Mouse (Mus musculus): ENCODE results near the gene Hdac8. TPM values are rescaled to one million over a fixed set of nuclear protein-coding genes. Genes with fewer than 3 reads are reported as not detected.

Gene Hdac8
- polyA plus RNA-seq, 1 experiment: 1.5 TPM

DNA sequence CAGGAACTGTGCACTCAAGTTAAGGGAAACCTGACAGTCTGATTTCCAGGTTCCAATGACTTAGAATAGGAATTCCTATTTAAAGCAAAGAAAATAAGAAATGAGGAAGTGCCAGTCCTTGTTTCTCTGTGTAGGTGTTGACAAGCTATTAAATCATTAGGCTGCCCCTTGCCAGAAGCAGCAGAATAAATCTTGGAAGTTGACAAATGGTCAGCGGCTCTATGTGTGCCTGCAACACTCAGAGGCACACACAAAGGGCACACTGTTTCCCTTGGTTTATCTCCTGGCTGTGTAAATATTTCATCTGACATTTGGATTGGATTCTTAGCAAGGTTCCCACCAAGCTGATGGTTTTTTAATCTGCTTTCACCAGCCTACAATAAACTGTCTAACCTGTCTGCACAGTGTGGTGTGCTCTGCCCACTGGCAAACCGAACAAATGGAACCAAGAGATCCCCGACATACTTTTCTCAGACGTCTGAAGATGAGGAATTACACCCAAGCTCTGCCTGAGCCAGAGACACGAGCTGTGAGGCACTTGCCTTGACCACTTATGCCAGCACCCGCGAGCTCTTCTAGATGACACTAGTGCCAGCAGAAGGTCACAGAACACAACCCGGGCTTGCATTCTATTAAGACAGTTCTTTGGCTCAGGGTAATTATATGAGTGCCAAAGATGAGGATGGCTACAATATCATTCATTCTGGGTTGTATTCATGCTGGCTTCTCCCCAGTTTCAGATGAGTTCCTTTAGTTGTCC is 165.6 kb downstream of the Hdac8 start:
- Histone ChIP-seq H3K27ac (ENCODE audit: insufficient read depth, low read depth, low read length) (no peak overlapping the region), H3K36me3 (ENCODE audit: control insufficient read depth, insufficient read depth, low read length) (no peaks in the 10 kb centered on the region), H3K27me3 (ENCODE audit: control insufficient read depth, insufficient read depth, low read length) (no peaks in the 10 kb centered on the region), H3K4me1 (ENCODE audit: control insufficient read depth, insufficient read depth, insufficient read length, low read length) (no peaks in the 10 kb centered on the region), H3K4me3 (ENCODE audit: low read depth, low read length) (no peak overlapping the region)
- WGBS: 43% methylated on average over 8 of the region's 8 CpGs
- no peak for TF ChIP-seq CTCF (IDR thresholded peaks at IDR 0.05; ENCODE audit: extremely low read depth, insufficient read length, insufficient replicate concordance, low read depth, low read length)
- no peak for TF ChIP-seq POLR2A (IDR thresholded peaks at IDR 0.05; ENCODE audit: low read depth, low read length)

DNA sequence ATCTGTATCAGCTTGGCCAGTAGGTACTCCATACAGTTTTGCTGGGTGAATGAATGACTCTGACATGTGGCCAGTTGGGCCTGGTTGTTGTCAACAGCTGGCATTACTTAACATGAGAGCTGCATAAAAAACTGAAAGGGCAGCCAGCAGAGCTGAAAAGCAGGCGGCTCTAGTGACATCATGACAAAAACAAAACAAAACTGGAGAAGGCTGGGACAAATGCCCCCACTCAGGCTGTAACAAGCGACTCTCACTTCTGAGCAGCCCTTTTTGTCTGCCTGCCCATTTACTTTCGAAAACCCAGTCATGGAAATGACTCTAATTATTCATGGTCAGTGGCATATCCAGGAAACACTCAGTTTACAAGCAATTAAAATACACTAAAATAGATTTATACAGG is 185.5 kb downstream of the Hdac8 start:
- no peaks in the 10 kb centered on the region for H3K4me1 ChIP-seq (ENCODE audit: control insufficient read depth, insufficient read depth, insufficient read length, low read length)
- no peak overlapping the region for H3K4me3 ChIP-seq (ENCODE audit: low read depth, low read length)
- H3K36me3 ChIP-seq (ENCODE audit: control insufficient read depth, insufficient read depth, low read length): no peaks in the 10 kb centered on the region
- TF ChIP-seq CTCF (IDR thresholded peaks at IDR 0.05; ENCODE audit: extremely low read depth, insufficient read length, insufficient replicate concordance, low read depth, low read length) (no peak), POLR2A (IDR thresholded peaks at IDR 0.05; ENCODE audit: low read depth, low read length) (no peak)
- H3K27me3 ChIP-seq (ENCODE audit: control insufficient read depth, insufficient read depth, low read length): no peaks in the 10 kb centered on the region
- H3K27ac ChIP-seq (ENCODE audit: insufficient read depth, low read depth, low read length): no peak overlapping the region
- WGBS: 79% methylated on average over 3 of the region's 3 CpGs

DNA sequence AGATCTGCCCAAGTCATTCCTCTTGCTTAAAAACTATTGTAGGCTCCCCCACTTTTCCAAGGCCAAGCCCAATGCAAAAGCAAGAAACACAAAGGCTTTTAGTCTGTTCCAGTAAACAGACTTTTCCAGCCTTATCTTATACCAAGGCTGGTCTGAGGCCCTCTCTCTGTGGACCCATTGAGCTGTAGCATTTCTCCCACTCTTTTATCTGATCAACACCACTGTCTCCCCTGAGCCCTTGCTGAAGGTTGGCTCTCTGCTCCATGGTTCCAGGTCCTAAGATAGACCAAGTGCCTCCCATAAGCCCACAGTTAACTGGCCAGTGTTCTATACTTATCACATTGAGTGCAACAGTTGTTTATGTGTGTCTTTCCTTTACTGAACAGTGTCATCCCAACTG is 185.9 kb downstream of the Hdac8 start:
- Histone ChIP-seq H3K4me1 (ENCODE audit: control insufficient read depth, insufficient read depth, insufficient read length, low read length) (no peaks in the 10 kb centered on the region), H3K27ac (ENCODE audit: insufficient read depth, low read depth, low read length) (no peak overlapping the region), H3K36me3 (ENCODE audit: control insufficient read depth, insufficient read depth, low read length) (no peaks in the 10 kb centered on the region), H3K4me3 (ENCODE audit: low read depth, low read length) (no peak overlapping the region), H3K27me3 (ENCODE audit: control insufficient read depth, insufficient read depth, low read length) (no peaks in the 10 kb centered on the region)
- TF ChIP-seq POLR2A (IDR thresholded peaks at IDR 0.05; ENCODE audit: low read depth, low read length) (no peak), CTCF (IDR thresholded peaks at IDR 0.05; ENCODE audit: extremely low read depth, insufficient read length, insufficient replicate concordance, low read depth, low read length) (no peak)

DNA sequence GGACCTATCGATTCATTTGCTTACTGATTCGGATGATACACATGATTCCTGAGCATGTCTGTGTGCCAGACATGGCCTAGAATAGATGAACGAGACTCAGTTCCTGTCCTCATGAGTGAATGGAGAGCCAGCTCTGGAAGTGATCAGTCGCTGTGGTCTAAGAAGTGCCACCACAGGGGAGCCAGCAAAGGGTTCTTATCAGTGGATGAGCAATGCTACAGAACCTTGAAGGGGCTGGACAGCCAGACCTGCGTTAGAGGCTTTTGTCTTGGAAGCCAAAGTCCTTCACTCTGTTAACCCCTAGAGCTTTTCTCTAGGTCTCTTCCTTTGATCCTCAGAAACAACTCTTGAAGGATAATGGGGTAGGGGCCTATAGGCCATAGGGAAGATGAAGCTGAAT is 186.4 kb downstream of the Hdac8 start:
- no peak for TF ChIP-seq POLR2A (IDR thresholded peaks at IDR 0.05; ENCODE audit: low read depth, low read length)
- TF ChIP-seq CTCF (IDR thresholded peaks at IDR 0.05; ENCODE audit: extremely low read depth, insufficient read length, insufficient replicate concordance, low read depth, low read length): no peak
- H3K36me3 ChIP-seq (ENCODE audit: control insufficient read depth, insufficient read depth, low read length): no peaks in the 10 kb centered on the region
- H3K27me3 ChIP-seq (ENCODE audit: control insufficient read depth, insufficient read depth, low read length): no peaks in the 10 kb centered on the region
- WGBS: 90% methylated on average over 5 of the region's 5 CpGs
- H3K4me3 ChIP-seq (ENCODE audit: low read depth, low read length): no peak overlapping the region
- no peaks in the 10 kb centered on the region for H3K4me1 ChIP-seq (ENCODE audit: control insufficient read depth, insufficient read depth, insufficient read length, low read length)
- H3K27ac ChIP-seq (ENCODE audit: insufficient read depth, low read depth, low read length): no peak overlapping the region

DNA sequence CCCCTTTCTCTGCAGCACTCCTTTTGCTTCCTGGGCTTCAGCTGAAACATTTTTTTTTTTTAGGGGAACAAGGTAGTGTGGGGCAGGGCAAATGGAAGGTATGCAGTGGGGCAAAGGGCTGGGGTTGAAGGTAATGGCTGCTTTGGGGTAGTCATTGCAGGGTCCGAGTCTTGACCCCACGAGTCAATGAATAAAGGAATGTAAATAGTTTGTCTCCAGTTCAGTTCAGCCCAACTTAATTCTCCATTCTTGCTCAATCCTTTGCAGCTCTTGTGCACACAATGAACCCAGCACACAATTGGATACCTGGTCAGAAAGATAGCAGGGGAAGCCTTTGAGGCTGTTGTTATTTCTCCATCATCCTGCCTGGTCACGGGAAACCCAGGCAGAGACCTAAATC is 194.0 kb downstream of the Hdac8 start:
- H3K27me3 ChIP-seq (ENCODE audit: control insufficient read depth, insufficient read depth, low read length): no peaks in the 10 kb centered on the region
- no peak overlapping the region for H3K4me3 ChIP-seq (ENCODE audit: low read depth, low read length)
- H3K27ac ChIP-seq (ENCODE audit: insufficient read depth, low read depth, low read length): no peak overlapping the region
- no peaks in the 10 kb centered on the region for H3K36me3 ChIP-seq (ENCODE audit: control insufficient read depth, insufficient read depth, low read length)
- WGBS: 55% methylated on average over 3 of the region's 3 CpGs
- no peak for TF ChIP-seq POLR2A (IDR thresholded peaks at IDR 0.05; ENCODE audit: low read depth, low read length)
- H3K4me1 ChIP-seq (ENCODE audit: control insufficient read depth, insufficient read depth, insufficient read length, low read length): no peaks in the 10 kb centered on the region

DNA sequence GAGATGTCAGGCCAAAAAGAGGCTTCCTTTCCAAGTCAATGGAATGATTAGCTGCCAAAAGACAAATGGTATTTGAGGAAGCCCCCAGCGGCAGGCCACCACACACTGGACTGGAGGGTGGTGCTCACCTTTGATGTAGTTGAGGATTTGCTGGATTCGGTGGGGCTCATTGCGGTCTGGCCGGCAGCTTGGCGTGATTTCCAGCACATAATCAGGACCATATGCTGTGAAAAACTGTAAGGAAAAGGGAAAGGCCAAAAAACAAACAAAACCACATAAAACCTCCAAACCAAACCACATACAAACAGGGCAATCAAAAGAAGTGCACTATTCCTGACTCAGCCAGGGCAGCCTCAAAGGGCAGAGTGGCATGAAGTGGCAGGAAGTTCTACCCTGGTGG is 197.6 kb downstream of the Hdac8 start:
- WGBS: 90% methylated on average over 5 of the region's 5 CpGs
- TF ChIP-seq POLR2A (IDR thresholded peaks at IDR 0.05; ENCODE audit: low read depth, low read length): no peak
- TF ChIP-seq CTCF (IDR thresholded peaks at IDR 0.05; ENCODE audit: extremely low read depth, insufficient read length, insufficient replicate concordance, low read depth, low read length): no peak
- Histone ChIP-seq H3K27me3 (ENCODE audit: control insufficient read depth, insufficient read depth, low read length) (no peaks in the 10 kb centered on the region), H3K4me1 (ENCODE audit: control insufficient read depth, insufficient read depth, insufficient read length, low read length) (no peaks in the 10 kb centered on the region), H3K27ac (ENCODE audit: insufficient read depth, low read depth, low read length) (no peak overlapping the region), H3K4me3 (ENCODE audit: low read depth, low read length) (no peak overlapping the region), H3K36me3 (ENCODE audit: control insufficient read depth, insufficient read depth, low read length) (no peaks in the 10 kb centered on the region)

DNA sequence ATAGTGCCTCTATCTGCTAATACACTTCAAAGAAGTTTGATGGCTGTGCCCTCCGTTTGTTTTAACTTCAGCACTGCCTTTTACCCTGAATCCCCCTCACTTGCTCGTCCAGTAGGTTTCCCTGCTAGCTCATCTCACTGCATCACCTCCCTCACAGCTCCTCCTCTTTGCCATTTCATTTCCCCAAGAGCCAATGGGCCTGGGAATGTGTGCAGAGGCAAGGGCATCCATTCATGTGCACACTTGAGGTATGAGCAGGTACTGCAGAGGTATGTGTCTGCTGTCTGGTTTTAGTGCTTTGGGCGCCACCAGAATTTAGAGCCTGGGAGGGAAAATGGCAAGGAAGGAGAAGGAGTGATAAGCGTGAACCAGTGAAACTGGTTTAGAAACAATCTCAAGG is 199.4 kb downstream of the Hdac8 start:
- Histone ChIP-seq H3K27ac (ENCODE audit: insufficient read depth, low read depth, low read length) (no peak overlapping the region), H3K27me3 (ENCODE audit: control insufficient read depth, insufficient read depth, low read length) (no peaks in the 10 kb centered on the region), H3K36me3 (ENCODE audit: control insufficient read depth, insufficient read depth, low read length) (no peaks in the 10 kb centered on the region), H3K4me1 (ENCODE audit: control insufficient read depth, insufficient read depth, insufficient read length, low read length) (no peaks in the 10 kb centered on the region), H3K4me3 (ENCODE audit: low read depth, low read length) (no peak overlapping the region)
- no peak for TF ChIP-seq CTCF (IDR thresholded peaks at IDR 0.05; ENCODE audit: extremely low read depth, insufficient read length, insufficient replicate concordance, low read depth, low read length)
- no peak for TF ChIP-seq POLR2A (IDR thresholded peaks at IDR 0.05; ENCODE audit: low read depth, low read length)
- WGBS: 82% methylated on average over 4 of the region's 4 CpGs

All from small intestine, adult 2 months (tissue).